ENCODE assay signal across 8 mouse cellular contexts in the genomic region with DNA sequence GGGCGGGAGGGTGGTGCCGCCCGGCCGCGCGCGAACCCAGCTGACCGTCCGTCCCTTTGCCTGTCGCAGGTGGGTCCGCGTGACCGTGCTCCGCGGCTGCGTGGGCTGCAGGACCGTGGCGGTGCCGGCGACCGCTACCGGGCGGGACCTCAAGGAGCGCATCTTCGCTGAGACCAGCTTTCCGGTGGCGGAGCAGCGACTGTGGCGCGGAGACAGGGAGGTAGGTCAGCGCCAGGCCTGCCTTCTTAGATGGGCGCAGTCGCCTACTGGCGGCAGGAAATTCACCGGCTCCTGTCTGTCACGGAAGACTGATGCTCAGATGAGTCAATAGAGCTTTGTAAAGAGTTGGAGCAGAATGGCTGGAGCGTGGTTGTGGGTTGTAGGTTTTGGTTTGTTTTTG. TPM values are rescaled to one million over a fixed set of nuclear protein-coding genes. Genes with fewer than 3 reads are reported as not detected.
A peak's percentile ranks its signal among the peaks of the same experiment; 100 is the strongest.
DNase-seq lines count a peak whose midpoint lies in the region; ATAC-seq and TF ChIP-seq lines count a peak whose summit lies in the region.

No protein-coding gene starts in this region.

- in situ Hi-C loops in Patski (cut with MboI; ENCODE audit: low pct_unique_long_range_greater_than_20kb), result no loop called here

- H3K9ac ChIP-seq in embryonic facial prominence, embryonic 11.5 days (replicated peaks; ENCODE audit: low read length), result peak overlapping the region; percentile 75
- H3K9ac ChIP-seq in limb, embryonic 12.5 days (replicated peaks), result peak overlapping the region; percentile 70
- H3K9ac ChIP-seq in midbrain, embryonic 11.5 days (ENCODE audit: low read length), result peak overlapping the region; percentile 80
- peak overlapping the region; percentile 45; the same call in 1 of the 2 replicates for H3K9ac ChIP-seq in stomach, embryonic 14.5 days (replicated peaks; ENCODE audit: low read depth, low read length)

- under 1% methylated on average over 27 of the region's 37 CpGs for WGBS in embryonic facial prominence, embryonic 11.5 days
- WGBS in hindbrain, embryonic 10.5 days, result under 1% methylated on average over 37 of the region's 37 CpGs
- under 1% methylated on average over 36 of the region's 37 CpGs for WGBS in limb, embryonic 12.5 days
- under 1% methylated on average over 36 of the region's 37 CpGs for WGBS in midbrain, embryonic 11.5 days
- under 1% methylated on average over 37 of the region's 37 CpGs for WGBS in stomach, embryonic 14.5 days

- peak overlapping the region; percentile 66 for H3K27ac ChIP-seq in embryonic facial prominence, embryonic 11.5 days (replicated peaks; ENCODE audit: low read depth, low read length)
- H3K27ac ChIP-seq in hindbrain, embryonic 10.5 days, result peak overlapping the region; percentile 96
- peak overlapping the region; percentile 89 for H3K27ac ChIP-seq in limb, embryonic 12.5 days
- peak overlapping the region; percentile 86 for H3K27ac ChIP-seq in midbrain, embryonic 11.5 days (ENCODE audit: low read depth, low read length)
- H3K27ac ChIP-seq in stomach, embryonic 14.5 days (ENCODE audit: low read length), result peak overlapping the region; percentile 44; the same call in 1 of the 2 replicates

- TF ChIP-seq CTCF in Patski (IDR thresholded peaks at IDR 0.05), result no peak

- peak; percentile 77 for ATAC-seq in Patski
- peak; percentile 9; the same call in 1 of the 2 replicates for ATAC-seq in embryonic facial prominence, embryonic 11.5 days (replicated peaks; ENCODE audit: insufficient number of reproducible peaks, low FRiP score, low TSS enrichment, low read depth)
- no peak; the same call in 1 of the 2 replicates for ATAC-seq in limb, embryonic 12.5 days (ENCODE audit: insufficient number of reproducible peaks, insufficient read depth, low FRiP score, low TSS enrichment, low read depth)
- ATAC-seq in midbrain, embryonic 11.5 days (ENCODE audit: low FRiP score), result peak; percentile 57
- ATAC-seq in stomach, embryonic 14.5 days (ENCODE audit: insufficient number of reproducible peaks, insufficient read depth, low FRiP score, low read depth), result peak; percentile 16

- H3K9me3 ChIP-seq in embryonic facial prominence, embryonic 11.5 days (replicated peaks; ENCODE audit: control insufficient read depth, low read length), result no peaks in the 10 kb centered on the region
- H3K9me3 ChIP-seq in hindbrain, embryonic 10.5 days, result no peaks in the 10 kb centered on the region
- H3K9me3 ChIP-seq in limb, embryonic 12.5 days, result no peaks in the 10 kb centered on the region
- no peaks in the 10 kb centered on the region for H3K9me3 ChIP-seq in midbrain, embryonic 11.5 days (ENCODE audit: control insufficient read depth, low read length)
- no peaks in the 10 kb centered on the region for H3K9me3 ChIP-seq in stomach, embryonic 14.5 days (ENCODE audit: control insufficient read depth, low read depth, low read length)

- no peaks in the 10 kb centered on the region for H3K36me3 ChIP-seq in embryonic facial prominence, embryonic 11.5 days (replicated peaks; ENCODE audit: control insufficient read depth, insufficient read depth, low read depth, low read length)
- peaks cover 7% of the 10 kb centered on the region; the same call in 1 of the 2 replicates for H3K36me3 ChIP-seq in hindbrain, embryonic 10.5 days
- no peaks in the 10 kb centered on the region for H3K36me3 ChIP-seq in limb, embryonic 12.5 days
- no peaks in the 10 kb centered on the region for H3K36me3 ChIP-seq in midbrain, embryonic 11.5 days (ENCODE audit: control insufficient read depth, insufficient read depth, low read length)
- no peaks in the 10 kb centered on the region for H3K36me3 ChIP-seq in stomach, embryonic 14.5 days (ENCODE audit: control insufficient read depth, insufficient read depth, low read length)

- H3K4me1 ChIP-seq in embryonic facial prominence, embryonic 11.5 days (ENCODE audit: control insufficient read depth, insufficient read depth, low read length), result no peaks in the 10 kb centered on the region
- H3K4me1 ChIP-seq in hindbrain, embryonic 10.5 days (replicated peaks), result peaks cover 24% of the 10 kb centered on the region
- H3K4me1 ChIP-seq in limb, embryonic 12.5 days (replicated peaks), result peaks cover 3% of the 10 kb centered on the region
- H3K4me1 ChIP-seq in midbrain, embryonic 11.5 days (ENCODE audit: control insufficient read depth, insufficient read depth, low read length), result peaks cover 8% of the 10 kb centered on the region
- 0 out of 2 replicates have a peak, but pooled peaks cover 5% of the 10 kb centered on the region for H3K4me1 ChIP-seq in stomach, embryonic 14.5 days (ENCODE audit: control insufficient read depth, insufficient read depth, low read length)

- CTCF ChIA-PET in Patski (lab: Charles Lee), result no interaction called here

- peak overlapping the region; percentile 79 for H3K4me2 ChIP-seq in embryonic facial prominence, embryonic 11.5 days (ENCODE audit: low read depth, low read length)
- peak overlapping the region; percentile 75 for H3K4me2 ChIP-seq in limb, embryonic 12.5 days
- H3K4me2 ChIP-seq in midbrain, embryonic 11.5 days, result peak overlapping the region; percentile 64
- peak overlapping the region; percentile 65 for H3K4me2 ChIP-seq in stomach, embryonic 14.5 days (replicated peaks; ENCODE audit: low read depth, low read length)

- H3K4me3 ChIP-seq in embryonic facial prominence, embryonic 11.5 days (ENCODE audit: low read depth, low read length), result peak overlapping the region; percentile 80
- peak overlapping the region; percentile 87 for H3K4me3 ChIP-seq in hindbrain, embryonic 10.5 days
- H3K4me3 ChIP-seq in limb, embryonic 12.5 days (replicated peaks), result peak overlapping the region; percentile 75
- H3K4me3 ChIP-seq in midbrain, embryonic 11.5 days (ENCODE audit: low read depth, low read length), result peak overlapping the region; percentile 82
- H3K4me3 ChIP-seq in stomach, embryonic 14.5 days (ENCODE audit: low read depth, low read length), result peak overlapping the region; percentile 57

- H3K27me3 ChIP-seq in Patski, result no peaks in the 10 kb centered on the region
- no peaks in the 10 kb centered on the region for H3K27me3 ChIP-seq in embryonic facial prominence, embryonic 11.5 days (ENCODE audit: control insufficient read depth, insufficient read depth, low read length)
- peaks cover 11% of the 10 kb centered on the region; the same call in 1 of the 2 replicates for H3K27me3 ChIP-seq in hindbrain, embryonic 10.5 days (ENCODE audit: insufficient read depth, poor library complexity, severe bottlenecking)
- H3K27me3 ChIP-seq in limb, embryonic 12.5 days, result peaks cover 11% of the 10 kb centered on the region
- H3K27me3 ChIP-seq in midbrain, embryonic 11.5 days (ENCODE audit: control insufficient read depth, insufficient read depth, low read length), result no peaks in the 10 kb centered on the region
- H3K27me3 ChIP-seq in stomach, embryonic 14.5 days (ENCODE audit: control insufficient read depth, insufficient read depth, low read length), result no peaks in the 10 kb centered on the region

- peak; percentile 63 for DNase-seq in gastrocnemius, adult 18-20 months (ENCODE audit: low spot score)
- DNase-seq in gastrocnemius, postnatal 25 days, result no peak
- peak; percentile 39 for DNase-seq in Patski (ENCODE audit: low read depth, low spot score)
- DNase-seq in embryonic facial prominence, embryonic 11.5 days (ENCODE audit: low spot score), result peak; percentile 72
- no peak for DNase-seq in hindbrain, embryonic 10.5 days (ENCODE audit: low spot score)
- DNase-seq in midbrain, embryonic 11.5 days (ENCODE audit: low spot score, missing footprints), result no peak

- POLR2A ChIA-PET in Patski (lab: Charles Lee), result interaction anchor here (0.6 kb wide), 1 partner anchor 392 kb away, joined by 3 read pairs; no protein-coding TSS in a partner anchor

RNA-seq across cellular contexts. Expression of a gene that starts 35.0 kb away (rescaled TPM):
- total RNA-seq in gastrocnemius, adult 18-20 months (2021), result 10 to 100 TPM; 12.7 to 15.3 TPM
- 10 to 100 TPM; 15.8 to 17.2 TPM for total RNA-seq in gastrocnemius, postnatal 25 days (2021)
- 5.7 TPM for polyA plus RNA-seq in Patski (2021)
- 3.0 and 3.1 TPM in 2 replicates for polyA plus RNA-seq in embryonic facial prominence, embryonic 11.5 days (2014; fragmentation: Nextera tagmentation; extraction: Ambion mirVana)
- polyA plus RNA-seq in hindbrain, embryonic 10.5 days (2016; fragmentation: Nextera tagmentation; extraction: Ambion mirVana), result 3.1 and 3.2 TPM in 2 replicates
- polyA plus RNA-seq in limb, embryonic 12.5 days (2016; fragmentation: Nextera tagmentation; extraction: Ambion mirVana), result 3.4 and 4.1 TPM in 2 replicates
- polyA plus RNA-seq in midbrain, embryonic 11.5 days (2014; fragmentation: Nextera tagmentation; extraction: Ambion mirVana), result 5.2 and 5.3 TPM in 2 replicates
- 4.9 and 5.5 TPM in 2 replicates for polyA plus RNA-seq in stomach, embryonic 14.5 days (2014; fragmentation: Nextera tagmentation; extraction: Ambion mirVana)

Comparison
In these comparisons a context has a peak if more than half of its experiments do, and no peak if none do; other contexts are left out.
1. DNase-seq: peak in gastrocnemius, adult 18-20 months (single experiment), Patski (single experiment) and embryonic facial prominence, embryonic 11.5 days (single experiment); none in gastrocnemius, postnatal 25 days (single experiment), hindbrain, embryonic 10.5 days (single experiment) and midbrain, embryonic 11.5 days (single experiment).
2. H3K27ac ChIP-seq: peak in every context shown above with its lines; median percentile 96 in hindbrain, embryonic 10.5 days; 89 in limb, embryonic 12.5 days; 86 in midbrain, embryonic 11.5 days; 66 in embryonic facial prominence, embryonic 11.5 days; 44 in stomach, embryonic 14.5 days.
3. Peak in every context shown above with its lines, with median percentiles within 50 percentile points of each other: H3K4me2 ChIP-seq, H3K4me3 ChIP-seq and H3K9ac ChIP-seq.